Mouse (Mus musculus) lung, adult 2 months (tissue): ENCODE results near the gene Gabrb2.

Experiments used
- CTCF ChIP-seq: fragments of 200-500 bp; IDR thresholded peaks from 2 replicates; pipeline ENCODE4 v1.5.1; 2011; ENCODE audit warnings: mild to moderate bottlenecking, low read length, control low read depth; ENCODE audit not compliant: insufficient read depth
- POLR2A ChIP-seq: fragments of 200-500 bp; IDR thresholded peaks from 2 replicates; pipeline ENCODE4 v1.6.1; 2011; ENCODE audit warnings: low read depth, mild to moderate bottlenecking, control low read depth, low read length, borderline replicate concordance; ENCODE audit errors: extremely low read depth

GRCm38 (mm10) chr11:42621109-42621508 lies 201.6 kb downstream of the Gabrb2 start:
- TF ChIP-seq POLR2A (no peak), CTCF (no peak)
